Mouse (Mus musculus): ENCODE measurements around the gene Rpl3. TPM values are rescaled to one million over a fixed set of nuclear protein-coding genes. Genes with fewer than 3 reads are reported as not detected.

The Rpl3 gene
- polyA plus RNA-seq, 1 experiment = 3,044 TPM

DNA sequence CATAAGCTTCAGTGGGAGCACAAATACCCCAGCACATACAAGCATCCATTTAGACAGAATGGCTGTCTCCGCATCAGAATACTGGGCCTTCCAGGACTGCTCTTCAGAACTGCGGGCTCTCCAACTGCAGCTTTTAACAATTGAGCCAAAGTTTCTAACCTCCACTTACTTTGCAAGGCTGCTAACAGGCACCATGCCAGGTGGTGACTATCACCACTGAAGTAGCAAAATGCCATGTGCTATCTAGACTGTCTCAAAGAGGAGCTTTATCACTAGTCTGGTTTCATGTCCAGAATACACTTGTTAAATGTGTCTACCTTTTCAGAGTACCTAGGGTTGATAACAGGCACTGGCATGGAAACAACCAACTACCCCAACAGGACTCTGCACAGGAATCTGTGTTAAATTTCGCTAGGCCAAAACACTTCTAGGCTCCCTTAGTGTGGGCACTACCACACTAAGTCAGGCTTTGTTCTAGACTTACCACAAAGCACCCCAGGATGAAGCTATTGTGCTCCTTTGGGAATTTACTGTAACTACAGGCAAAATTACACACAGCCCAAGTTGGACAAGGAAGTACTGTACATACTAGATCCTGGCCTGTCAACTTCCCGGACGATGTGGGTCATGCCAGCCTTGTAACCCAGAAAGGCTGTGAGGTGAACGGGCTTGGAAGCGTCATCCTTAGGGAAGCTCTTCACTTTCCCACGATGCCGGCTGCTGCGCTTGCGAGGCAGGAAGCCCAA, 9.7 kb downstream of the Rpl3 start:
- H3K27ac ChIP-seq (ENCODE audit: insufficient read depth, low read length) = peak overlapping the region; percentile 91
- peaks cover 59% of the 10 kb centered on the region for H3K36me3 ChIP-seq (ENCODE audit: control insufficient read depth, insufficient read depth, low read length, poor library complexity, severe bottlenecking)
- H3K9ac ChIP-seq (ENCODE audit: low read depth, poor library complexity, severe bottlenecking) = peak overlapping the region; percentile 96
- no peaks in the 10 kb centered on the region for H3K4me1 ChIP-seq (ENCODE audit: control insufficient read depth, insufficient read depth, low read length)
- TF ChIP-seq CTCF (IDR thresholded peaks at IDR 0.05; ENCODE audit: low read depth, low read length) = no peak
- TF ChIP-seq EP300 (IDR thresholded peaks at IDR 0.05; ENCODE audit: insufficient read depth, low read depth, low read length) = no peak
- TF ChIP-seq POLR2A (IDR thresholded peaks at IDR 0.05; ENCODE audit: insufficient read depth, low read length) = no peak
- no peaks in the 10 kb centered on the region for H3K27me3 ChIP-seq (ENCODE audit: control insufficient read depth, insufficient read depth, low read length, poor library complexity, severe bottlenecking)
- no peaks in the 10 kb centered on the region for H3K9me3 ChIP-seq (replicated peaks; ENCODE audit: control insufficient read depth, insufficient read depth, low read length, poor library complexity, severe bottlenecking)
- H3K4me3 ChIP-seq (ENCODE audit: low read depth, low read length) = peak overlapping the region; percentile 71

DNA sequence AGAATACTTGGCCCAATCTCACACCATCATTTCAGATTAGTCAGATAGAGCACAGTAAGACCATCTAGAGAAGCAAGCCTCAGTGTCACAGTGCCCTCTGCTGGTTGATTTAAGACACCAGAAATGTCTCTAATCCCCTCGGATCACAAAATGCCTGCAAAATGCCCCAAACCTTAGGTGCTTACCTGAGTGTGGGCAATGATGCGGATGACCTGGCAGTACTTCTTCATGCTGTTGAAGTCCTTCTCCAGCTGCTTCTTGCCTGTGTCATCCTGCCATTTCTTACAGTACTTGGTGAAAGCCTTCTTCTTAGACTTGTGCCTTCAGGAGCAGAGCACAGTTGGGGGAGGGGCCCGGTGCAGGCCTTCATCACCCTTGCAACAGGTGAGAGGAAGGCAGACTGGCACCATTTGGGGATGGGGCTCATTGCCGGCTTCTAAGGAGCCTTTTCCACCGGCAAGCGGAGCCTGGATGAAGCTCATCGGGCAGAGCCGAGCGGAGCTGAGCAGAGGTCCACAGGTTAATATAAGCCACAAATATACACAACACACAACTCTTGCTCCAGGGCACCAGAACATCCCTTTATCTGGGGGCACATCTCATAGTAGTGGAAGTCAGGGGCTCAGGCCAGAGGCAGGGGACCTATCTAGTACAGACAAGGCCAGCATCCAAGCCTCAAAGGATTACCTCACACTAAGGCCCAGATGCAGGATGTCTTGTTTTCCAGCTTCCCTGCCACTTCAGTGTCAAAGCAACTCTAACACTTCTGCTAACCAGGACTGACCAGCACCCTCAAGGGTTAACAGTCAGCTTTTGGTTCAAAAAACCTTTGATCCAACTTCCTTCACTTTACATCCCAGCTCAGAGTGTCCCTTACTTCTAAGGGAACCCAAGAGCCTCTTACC, 10.7 kb downstream of the Rpl3 start:
- Histone ChIP-seq H3K36me3 (ENCODE audit: control insufficient read depth, insufficient read depth, low read length, poor library complexity, severe bottlenecking) (peaks cover 60% of the 10 kb centered on the region), H3K27me3 (ENCODE audit: control insufficient read depth, insufficient read depth, low read length, poor library complexity, severe bottlenecking) (no peaks in the 10 kb centered on the region), H3K4me3 (ENCODE audit: low read depth, low read length) (peak overlapping the region; percentile 71), H3K9ac (ENCODE audit: low read depth, poor library complexity, severe bottlenecking) (peak overlapping the region; percentile 96), H3K27ac (ENCODE audit: insufficient read depth, low read length) (peak overlapping the region; percentile 91), H3K4me1 (ENCODE audit: control insufficient read depth, insufficient read depth, low read length) (no peaks in the 10 kb centered on the region), H3K9me3 (replicated peaks; ENCODE audit: control insufficient read depth, insufficient read depth, low read length, poor library complexity, severe bottlenecking) (no peaks in the 10 kb centered on the region)
- no peak for TF ChIP-seq POLR2A (IDR thresholded peaks at IDR 0.05; ENCODE audit: insufficient read depth, low read length)
- TF ChIP-seq CTCF (IDR thresholded peaks at IDR 0.05; ENCODE audit: low read depth, low read length) = no peak
- no peak for TF ChIP-seq EP300 (IDR thresholded peaks at IDR 0.05; ENCODE audit: insufficient read depth, low read depth, low read length)

DNA sequence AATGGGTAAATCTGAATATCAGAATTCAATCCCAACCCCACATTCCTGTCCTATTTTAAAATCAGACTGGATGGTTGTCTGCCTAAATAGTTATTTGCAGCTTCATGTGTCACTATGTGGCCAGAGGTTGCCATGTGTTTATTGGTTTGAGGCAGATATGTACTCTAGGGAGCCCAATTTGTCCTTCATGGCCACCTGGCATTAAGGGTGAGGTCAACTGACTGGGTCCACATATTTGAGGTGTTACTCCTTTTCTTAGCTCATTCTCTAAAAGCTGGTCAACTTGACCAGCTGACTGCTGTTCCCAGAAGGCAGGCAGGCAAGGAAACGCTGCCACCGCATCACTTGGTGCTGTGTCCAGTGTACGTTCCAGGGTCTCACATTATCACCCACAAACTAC, 11.7 kb downstream of the Rpl3 start:
- H3K4me3 ChIP-seq (ENCODE audit: low read depth, low read length) = peak overlapping the region; percentile 71

DNA sequence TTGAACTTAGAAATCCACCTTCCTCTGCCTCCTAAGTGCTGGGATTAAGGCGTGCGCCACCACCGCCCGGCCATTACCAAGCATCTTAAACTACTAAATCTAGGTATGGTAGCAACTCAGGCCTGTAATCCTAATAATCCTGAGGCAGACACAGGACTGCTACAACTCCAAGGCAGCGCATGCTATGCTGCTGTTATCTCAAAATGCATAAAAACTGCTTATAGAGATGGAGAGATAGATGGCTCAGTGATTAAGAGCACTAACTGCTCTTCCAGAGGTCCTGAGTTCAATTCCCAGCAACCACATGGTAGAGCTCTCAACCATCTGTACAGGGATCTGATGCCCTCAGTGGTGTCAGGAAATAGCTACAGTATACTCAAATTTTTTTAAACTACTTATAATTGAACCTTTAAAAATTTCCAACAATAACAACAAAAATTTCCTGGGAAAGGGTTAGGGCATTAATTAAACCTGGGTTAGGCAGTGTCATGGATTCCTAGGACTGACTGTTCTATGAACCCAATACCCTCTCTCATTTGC, 12.5 kb downstream of the Rpl3 start:
- Histone ChIP-seq H3K4me1 (ENCODE audit: control insufficient read depth, insufficient read depth, low read length) (no peaks in the 10 kb centered on the region), H3K9me3 (replicated peaks; ENCODE audit: control insufficient read depth, insufficient read depth, low read length, poor library complexity, severe bottlenecking) (no peaks in the 10 kb centered on the region), H3K27me3 (ENCODE audit: control insufficient read depth, insufficient read depth, low read length, poor library complexity, severe bottlenecking) (no peaks in the 10 kb centered on the region), H3K9ac (ENCODE audit: low read depth, poor library complexity, severe bottlenecking) (peak overlapping the region; percentile 96), H3K36me3 (ENCODE audit: control insufficient read depth, insufficient read depth, low read length, poor library complexity, severe bottlenecking) (peaks cover 60% of the 10 kb centered on the region), H3K27ac (ENCODE audit: insufficient read depth, low read length) (peak overlapping the region; percentile 91; the same call in 1 of the 2 replicates), H3K4me3 (ENCODE audit: low read depth, low read length) (no peak overlapping the region)
- TF ChIP-seq POLR2A (IDR thresholded peaks at IDR 0.05; ENCODE audit: insufficient read depth, low read length) = no peak
- no peak for TF ChIP-seq EP300 (IDR thresholded peaks at IDR 0.05; ENCODE audit: insufficient read depth, low read depth, low read length)
- no peak for TF ChIP-seq CTCF (IDR thresholded peaks at IDR 0.05; ENCODE audit: low read depth, low read length)

More for the DNA sequence above, 11.7 kb downstream of the Rpl3 start:
- peaks cover 60% of the 10 kb centered on the region for H3K36me3 ChIP-seq (ENCODE audit: control insufficient read depth, insufficient read depth, low read length, poor library complexity, severe bottlenecking)
- H3K9me3 ChIP-seq (replicated peaks; ENCODE audit: control insufficient read depth, insufficient read depth, low read length, poor library complexity, severe bottlenecking) = no peaks in the 10 kb centered on the region
- TF ChIP-seq POLR2A (IDR thresholded peaks at IDR 0.05; ENCODE audit: insufficient read depth, low read length) (no peak), CTCF (IDR thresholded peaks at IDR 0.05; ENCODE audit: low read depth, low read length) (no peak)
- H3K9ac ChIP-seq (ENCODE audit: low read depth, poor library complexity, severe bottlenecking) = peak overlapping the region; percentile 96
- no peaks in the 10 kb centered on the region for H3K4me1 ChIP-seq (ENCODE audit: control insufficient read depth, insufficient read depth, low read length)
- peak overlapping the region; percentile 91 for H3K27ac ChIP-seq (ENCODE audit: insufficient read depth, low read length)
- H3K27me3 ChIP-seq (ENCODE audit: control insufficient read depth, insufficient read depth, low read length, poor library complexity, severe bottlenecking) = no peaks in the 10 kb centered on the region

DNA sequence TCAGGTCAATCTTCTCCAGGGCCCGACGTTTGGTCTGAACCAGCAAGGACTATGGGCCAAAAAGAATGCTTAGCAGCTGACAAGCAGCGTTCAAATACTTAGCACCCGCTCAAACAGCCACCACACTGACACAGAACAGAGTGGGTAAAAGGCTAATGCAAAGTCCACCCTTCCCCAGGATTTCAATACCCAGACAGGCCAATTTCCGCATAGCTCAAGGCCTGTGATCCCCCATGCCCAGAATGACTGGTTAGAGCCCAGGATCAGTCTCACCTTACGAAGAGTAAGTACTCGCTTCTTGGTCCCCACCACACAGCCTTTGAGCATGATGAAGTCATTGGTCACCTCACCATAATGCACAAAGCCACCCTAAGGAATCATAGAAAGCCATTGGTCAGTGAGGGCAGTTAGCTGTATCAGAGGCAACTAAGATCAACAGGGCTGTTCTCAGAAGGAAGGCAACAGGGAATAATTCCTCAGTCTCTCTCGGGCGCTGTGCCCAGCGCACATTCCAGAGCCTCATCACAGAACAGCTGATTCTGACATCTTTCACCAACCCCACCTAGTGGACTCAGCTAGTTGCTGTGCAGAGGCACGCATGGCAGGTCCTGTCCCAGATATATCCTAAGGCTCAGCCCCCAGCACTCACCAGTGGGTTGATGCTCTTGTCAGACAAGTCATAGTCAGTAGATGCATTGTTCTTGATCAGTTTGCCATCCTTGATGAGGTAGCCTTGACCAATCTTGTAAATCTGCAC, 13.4 kb downstream of the Rpl3 start:
- H3K9me3 ChIP-seq (replicated peaks; ENCODE audit: control insufficient read depth, insufficient read depth, low read length, poor library complexity, severe bottlenecking) = no peaks in the 10 kb centered on the region
- H3K27ac ChIP-seq (ENCODE audit: insufficient read depth, low read length) = no peak overlapping the region; the same call in 1 of the 2 replicates
- no peak for TF ChIP-seq CTCF (IDR thresholded peaks at IDR 0.05; ENCODE audit: low read depth, low read length)
- TF ChIP-seq POLR2A (IDR thresholded peaks at IDR 0.05; ENCODE audit: insufficient read depth, low read length) = no peak
- no peak for TF ChIP-seq EP300 (IDR thresholded peaks at IDR 0.05; ENCODE audit: insufficient read depth, low read depth, low read length)
- no peak overlapping the region for H3K9ac ChIP-seq (ENCODE audit: low read depth, poor library complexity, severe bottlenecking)
- H3K4me3 ChIP-seq (ENCODE audit: low read depth, low read length) = no peak overlapping the region
- H3K27me3 ChIP-seq (ENCODE audit: control insufficient read depth, insufficient read depth, low read length, poor library complexity, severe bottlenecking) = no peaks in the 10 kb centered on the region
- peaks cover 60% of the 10 kb centered on the region for H3K36me3 ChIP-seq (ENCODE audit: control insufficient read depth, insufficient read depth, low read length, poor library complexity, severe bottlenecking)
- H3K4me1 ChIP-seq (ENCODE audit: control insufficient read depth, insufficient read depth, low read length) = no peaks in the 10 kb centered on the region

Data from ES-Bruce4 (cell line).